Mouse (Mus musculus): ENCODE measurements around the gene Kifc5b. TPM values are rescaled to one million over a fixed set of nuclear protein-coding genes. Genes with fewer than 3 reads are reported as not detected.
"Not testable (repeated sequence)": the region's sequence is repeated elsewhere in the genome, so short reads cannot be mapped to it uniquely, and the experiment has no call there.

The Kifc5b gene
- polyA plus RNA-seq, 1 experiment from 2014 or later = 10.2 TPM

GRCm38 (mm10) chr17:26922368-26922767 lies 5.5 kb downstream of the Kifc5b start:
- H3K4me1 ChIP-seq; H3K9me3 ChIP-seq; H3K4me2 ChIP-seq; H3K9ac ChIP-seq; H3K27ac ChIP-seq; H3K4me3 ChIP-seq; H3K27me3 ChIP-seq; ATAC-seq (ENCODE audit: insufficient number of reproducible peaks, insufficient read depth, low FRiP score, low TSS enrichment, low read depth): not testable (repeated sequence)
- WGBS = 92% methylated on average over 5 of the region's 6 CpGs
- H3K36me3 ChIP-seq = peaks cover 40% of the 10 kb centered on the region

GRCm38 (mm10) chr17:26925414-26925813 lies 8.5 kb downstream of the Kifc5b start:
- H3K4me2 ChIP-seq; H3K27me3 ChIP-seq; H3K4me3 ChIP-seq; H3K4me1 ChIP-seq; H3K9me3 ChIP-seq; H3K27ac ChIP-seq; ATAC-seq (ENCODE audit: insufficient number of reproducible peaks, insufficient read depth, low FRiP score, low TSS enrichment, low read depth): not testable (repeated sequence)
- 94% methylated on average over 9 of the region's 9 CpGs for WGBS
- Histone ChIP-seq H3K36me3 (peaks cover 64% of the 10 kb centered on the region), H3K9ac (0 out of 2 replicates have a peak overlapping the region, but pooled peaks have one; percentile 27)

- H3K4me3 ChIP-seq; H3K27ac ChIP-seq; H3K9me3 ChIP-seq; ATAC-seq (ENCODE audit: insufficient number of reproducible peaks, insufficient read depth, low FRiP score, low TSS enrichment, low read depth); H3K9ac ChIP-seq; H3K4me2 ChIP-seq; H3K27me3 ChIP-seq: not testable (repeated sequence)
- Histone ChIP-seq H3K4me1 (peaks cover 17% of the 10 kb centered on the region), H3K36me3 (peaks cover 55% of the 10 kb centered on the region)
- WGBS = 68% methylated on average over 7 of the region's 7 CpGs
These were observed 14.9 kb downstream of the Kifc5b start for GRCm38 (mm10) chr17:26931795-26932194.

DNA sequence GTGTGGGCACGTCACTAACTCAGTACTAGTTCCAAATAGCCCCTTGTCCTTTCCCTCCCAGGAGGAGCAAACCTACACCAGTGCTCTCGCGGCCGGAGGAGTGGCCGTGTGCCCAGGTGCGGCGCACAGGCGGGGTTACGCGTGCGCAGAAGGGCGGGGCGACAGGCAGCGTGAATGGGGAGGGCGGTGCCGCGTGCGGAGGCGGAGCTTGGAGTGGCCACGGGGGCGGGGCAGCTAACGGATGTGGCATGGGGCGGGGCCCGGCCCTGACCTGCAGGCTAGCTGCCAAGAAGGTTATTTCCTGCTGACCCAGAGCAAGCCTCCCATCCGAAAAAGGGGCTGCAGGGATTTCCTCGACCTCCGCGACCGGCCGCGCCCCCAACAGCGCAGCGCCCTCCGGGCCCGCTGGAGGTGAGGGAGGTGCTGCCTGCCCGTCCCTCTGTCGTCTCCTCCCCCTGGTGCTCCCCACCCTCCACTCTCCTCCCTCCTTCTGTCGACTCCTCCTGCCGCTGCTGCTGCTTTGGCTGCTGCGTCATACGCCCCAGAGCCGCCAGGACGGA lies 16.0 kb downstream of the Kifc5b start, which contains the start of gene Phf1:
TSS of gene Phf1 (plus strand) at position 214 of the 560 bp plus-strand sequence.
- peak within 1 kb of the TSS; percentile 86 for H3K27ac ChIP-seq
- no peaks in the 10 kb centered on the region for H3K9me3 ChIP-seq
- no peaks in the 10 kb centered on the region for H3K27me3 ChIP-seq
- peak within 1 kb of the TSS; percentile 89 for H3K9ac ChIP-seq
- ATAC-seq (ENCODE audit: insufficient number of reproducible peaks, insufficient read depth, low FRiP score, low TSS enrichment, low read depth) = peak; percentile 83
- peak within 1 kb of the TSS; percentile 79 for H3K4me3 ChIP-seq
- H3K4me1 ChIP-seq = peaks cover 27% of the 10 kb centered on the region
- WGBS = under 1% methylated on average over 43 of the region's 43 CpGs
- H3K36me3 ChIP-seq = peaks cover 55% of the 10 kb centered on the region
- peak within 1 kb of the TSS; percentile 92 for H3K4me2 ChIP-seq

DNA sequence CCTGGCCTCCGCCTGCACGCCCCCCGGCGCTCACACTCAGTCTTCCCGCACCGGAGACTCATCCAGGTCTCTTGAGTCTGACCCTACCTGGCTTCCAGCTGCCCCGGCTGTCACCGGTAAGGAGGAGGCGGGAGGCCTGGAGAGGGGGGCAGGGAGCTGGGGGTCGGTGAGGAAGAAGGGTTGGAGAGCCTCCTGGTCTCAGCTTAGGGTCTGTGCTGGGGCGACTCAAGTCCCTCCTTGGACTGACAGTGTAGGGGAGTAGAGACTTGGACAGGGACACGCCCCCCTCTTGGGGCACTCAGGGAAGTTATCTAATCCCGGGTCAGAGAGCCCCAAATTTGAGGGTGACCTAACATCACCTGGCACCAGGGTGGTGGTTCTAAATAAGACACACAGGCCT lies 16.5 kb downstream of the Kifc5b start:
- 6% methylated on average over 13 of the region's 13 CpGs for WGBS
- Histone ChIP-seq H3K27me3 (no peaks in the 10 kb centered on the region), H3K27ac (peak overlapping the region; percentile 86), H3K9ac (peak overlapping the region; percentile 89), H3K4me3 (peak overlapping the region; percentile 79), H3K4me1 (peaks cover 32% of the 10 kb centered on the region), H3K36me3 (peaks cover 52% of the 10 kb centered on the region), H3K9me3 (no peaks in the 10 kb centered on the region), H3K4me2 (peak overlapping the region; percentile 92)
- no peak for ATAC-seq (ENCODE audit: insufficient number of reproducible peaks, insufficient read depth, low FRiP score, low TSS enrichment, low read depth)

GRCm38 (mm10) chr17:26933885-26934827 lies 17.3 kb downstream of the Kifc5b start:
- peaks cover 46% of the 10 kb centered on the region for H3K36me3 ChIP-seq

GRCm38 (mm10) chr17:26935027-26935426 lies 18.1 kb downstream of the Kifc5b start:
- Histone ChIP-seq H3K9me3 (no peaks in the 10 kb centered on the region), H3K4me1 (peaks cover 40% of the 10 kb centered on the region), H3K4me2 (no peak overlapping the region), H3K4me3 (no peak overlapping the region), H3K27ac (no peak overlapping the region), H3K27me3 (no peaks in the 10 kb centered on the region), H3K9ac (no peak overlapping the region), H3K36me3 (peaks cover 41% of the 10 kb centered on the region)
- 90% methylated on average over 9 of the region's 9 CpGs for WGBS
- no peak for ATAC-seq (ENCODE audit: insufficient number of reproducible peaks, insufficient read depth, low FRiP score, low TSS enrichment, low read depth)

More at GRCm38 (mm10) chr17:26933885-26934827, 17.3 kb downstream of the Kifc5b start:
- Histone ChIP-seq H3K27me3 (no peaks in the 10 kb centered on the region), H3K27ac (0 out of 2 replicates have a peak overlapping the region, but pooled peaks have one; percentile 86), H3K4me3 (peak overlapping the region; percentile 79), H3K4me1 (peaks cover 36% of the 10 kb centered on the region), H3K4me2 (peak overlapping the region; percentile 92), H3K9me3 (no peaks in the 10 kb centered on the region), H3K9ac (peak overlapping the region; percentile 89)
- WGBS = 80% methylated on average over 16 of the region's 16 CpGs
- ATAC-seq (ENCODE audit: insufficient number of reproducible peaks, insufficient read depth, low FRiP score, low TSS enrichment, low read depth) = no peak

DNA sequence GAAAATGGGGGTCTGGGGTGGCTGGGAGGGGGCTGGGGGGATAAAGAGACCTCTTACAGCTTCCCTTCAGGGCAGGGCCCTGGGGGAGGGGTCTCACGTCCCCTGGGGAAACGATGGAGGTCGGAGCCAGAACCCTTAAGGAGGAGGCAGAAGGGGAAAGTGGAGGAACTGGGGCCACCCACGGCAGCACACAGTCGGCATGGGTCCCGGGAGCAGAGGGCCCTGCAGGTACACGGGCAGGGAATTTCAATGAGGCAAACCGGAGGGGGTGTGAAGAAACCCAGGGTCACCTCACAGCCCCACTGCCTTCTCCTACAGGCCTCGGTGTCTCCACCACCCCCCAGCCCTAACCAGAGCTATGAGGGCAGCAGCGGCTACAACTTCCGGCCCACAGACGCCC lies 19.6 kb downstream of the Kifc5b start:
- Histone ChIP-seq H3K36me3 (peaks cover 39% of the 10 kb centered on the region), H3K4me1 (peaks cover 50% of the 10 kb centered on the region), H3K27me3 (no peaks in the 10 kb centered on the region), H3K4me3 (peak overlapping the region; percentile 2; the same call in 1 of the 2 replicates), H3K9me3 (no peaks in the 10 kb centered on the region), H3K9ac (no peak overlapping the region), H3K27ac (no peak overlapping the region), H3K4me2 (no peak overlapping the region)
- WGBS = 80% methylated on average over 12 of the region's 12 CpGs
- ATAC-seq (ENCODE audit: insufficient number of reproducible peaks, insufficient read depth, low FRiP score, low TSS enrichment, low read depth) = no peak

DNA sequence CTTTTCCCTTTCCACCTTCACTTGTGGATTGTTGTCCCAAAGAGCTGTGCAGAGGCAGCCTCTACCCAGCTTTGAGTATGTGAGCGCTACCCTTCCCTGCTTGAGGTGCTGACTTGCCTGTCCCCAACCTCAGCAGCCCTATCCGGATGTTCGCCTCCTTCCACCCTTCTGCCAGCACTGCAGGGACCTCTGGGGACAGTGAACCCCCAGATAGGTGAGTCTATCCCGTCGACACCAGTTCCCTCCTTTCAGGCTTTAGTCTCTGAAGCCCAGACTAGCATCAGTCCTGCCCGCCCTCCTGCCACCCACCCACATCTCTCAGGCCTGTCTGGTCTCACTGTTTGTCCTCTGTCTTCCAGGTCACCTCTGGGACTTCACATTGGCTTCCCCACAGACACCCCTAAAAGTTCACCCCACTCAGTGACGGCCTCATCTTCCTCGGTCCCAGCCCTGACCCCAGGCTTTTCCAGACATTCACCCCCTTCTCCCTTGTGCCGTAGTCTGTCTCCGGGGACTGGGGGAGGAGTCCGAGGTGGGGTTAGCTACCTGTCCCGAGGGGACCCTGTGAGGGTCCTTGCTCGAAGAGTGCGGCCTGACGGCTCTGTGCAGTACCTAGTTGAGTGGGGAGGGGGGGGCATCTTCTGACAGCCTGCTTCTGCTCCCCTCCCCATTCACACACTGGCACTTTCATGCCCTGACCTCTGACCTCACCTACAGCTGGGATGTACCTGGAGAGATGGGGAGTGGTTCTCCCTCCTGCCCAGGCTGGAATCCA lies 20.2 kb downstream of the Kifc5b start:
- 86% methylated on average over 15 of the region's 15 CpGs for WGBS
- Histone ChIP-seq H3K9ac (no peak overlapping the region), H3K4me1 (peaks cover 52% of the 10 kb centered on the region), H3K27me3 (no peaks in the 10 kb centered on the region), H3K4me3 (peak overlapping the region; percentile 2; the same call in 1 of the 2 replicates), H3K36me3 (peaks cover 39% of the 10 kb centered on the region), H3K27ac (no peak overlapping the region), H3K4me2 (no peak overlapping the region), H3K9me3 (no peaks in the 10 kb centered on the region)
- no peak for ATAC-seq (ENCODE audit: insufficient number of reproducible peaks, insufficient read depth, low FRiP score, low TSS enrichment, low read depth)

DNA sequence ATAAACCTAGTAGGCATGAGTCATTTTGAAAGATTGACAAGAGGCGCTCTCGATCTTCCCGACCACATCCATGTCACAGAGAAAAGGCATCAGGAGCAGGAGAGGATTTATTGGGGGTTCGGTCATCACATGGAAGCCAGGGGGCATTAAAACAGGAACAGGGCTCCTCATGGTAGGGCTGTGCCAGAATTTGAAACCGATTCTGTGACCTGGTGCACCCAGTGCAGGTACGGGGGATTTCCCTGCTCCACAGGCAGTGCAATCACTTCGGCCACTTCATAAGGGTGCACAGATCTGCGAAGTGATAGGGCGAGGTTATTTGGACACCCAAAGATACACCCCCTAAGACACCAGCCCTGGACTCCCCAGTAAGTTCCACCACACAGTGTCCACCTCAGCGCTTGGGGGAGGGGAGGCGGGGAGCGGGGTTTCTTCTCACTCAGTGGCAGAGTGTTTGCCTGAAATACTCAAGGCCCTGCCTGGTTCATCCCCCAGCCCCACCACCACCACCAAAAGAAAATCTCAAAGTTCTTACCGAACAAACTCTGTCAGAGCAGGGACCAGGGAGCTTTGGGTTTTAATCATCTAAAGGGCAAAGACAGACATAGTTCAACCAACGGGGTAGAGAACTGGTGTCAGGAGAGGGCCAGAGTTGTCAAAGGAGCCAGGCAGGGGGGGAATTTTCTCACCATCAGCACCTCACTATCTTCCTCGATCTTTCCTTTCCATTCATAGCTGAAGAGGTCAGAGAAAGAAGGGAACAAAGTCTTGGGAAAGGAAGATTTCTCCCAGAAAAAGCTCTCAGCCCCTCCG lies 21.2 kb downstream of the Kifc5b start:
- no peaks in the 10 kb centered on the region for H3K9me3 ChIP-seq
- peaks cover 57% of the 10 kb centered on the region for H3K4me1 ChIP-seq
- peak overlapping the region; percentile 90 for H3K27ac ChIP-seq
- 56% methylated on average over 16 of the region's 16 CpGs for WGBS
- peak overlapping the region; percentile 70 for H3K4me3 ChIP-seq
- peak overlapping the region; percentile 83 for H3K9ac ChIP-seq
- H3K27me3 ChIP-seq = no peaks in the 10 kb centered on the region
- H3K36me3 ChIP-seq = peaks cover 39% of the 10 kb centered on the region
- H3K4me2 ChIP-seq = peak overlapping the region; percentile 98
- no peak for ATAC-seq (ENCODE audit: insufficient number of reproducible peaks, insufficient read depth, low FRiP score, low TSS enrichment, low read depth)
